Mouse (Mus musculus) heart, embryonic 11.5 days (tissue): ENCODE data around the gene Galnt2. TPM values are rescaled to one million over a fixed set of nuclear protein-coding genes. Genes with fewer than 3 reads are reported as not detected.

Experiments
- ATAC-seq: fragments of 200-750 bp; cut with Nextera tagmentation; replicated peaks from 2 replicates; pipeline ENCODE4 v1.8.0; 2017; ENCODE audit warnings: moderate library complexity; ENCODE audit not compliant: insufficient number of reproducible peaks, low FRiP score, low TSS enrichment
- H3K27ac ChIP-seq: fragments of 300-500 bp; sonication (generic); 2 replicates; pipeline ENCODE4 v1.5.1; 2014; ENCODE audit warnings: mild to moderate bottlenecking, low read depth, low read length
- H3K27me3 ChIP-seq: fragments of 300-500 bp; sonication (generic); 2 replicates; pipeline ENCODE4 v1.6.1; 2014; ENCODE audit warnings: mild to moderate bottlenecking, low read length, mixed read lengths; ENCODE audit not compliant: control insufficient read depth, insufficient read depth
- H3K36me3 ChIP-seq: fragments of 300-500 bp; sonication (generic); 2 replicates; pipeline ENCODE4 v1.6.1; 2014; ENCODE audit warnings: mild to moderate bottlenecking, low read length, moderate library complexity, mixed read lengths; ENCODE audit not compliant: control insufficient read depth, insufficient read depth
- H3K4me1 ChIP-seq: fragments of 300-500 bp; sonication (generic); 2 replicates; pipeline ENCODE4 v1.6.1; 2014; ENCODE audit warnings: low read length; ENCODE audit not compliant: control insufficient read depth, insufficient read depth
- H3K4me2 ChIP-seq: fragments of 300-500 bp; sonication (generic); 2 replicates; pipeline ENCODE4 v1.6.1; 2014; ENCODE audit warnings: mild to moderate bottlenecking, moderate library complexity
- H3K4me3 ChIP-seq: fragments of 300-500 bp; sonication (generic); 2 replicates; pipeline ENCODE4 v1.5.1; 2014; ENCODE audit warnings: low read depth, low read length
- H3K9ac ChIP-seq: fragments of 300-500 bp; sonication (generic); 2 replicates; pipeline ENCODE4 v1.6.1; 2014; ENCODE audit warnings: mild to moderate bottlenecking, low read depth, low read length, moderate library complexity
- H3K9me3 ChIP-seq: fragments of 300-500 bp; sonication (generic); replicated peaks from 2 replicates; pipeline ENCODE4 v1.6.1; 2016; ENCODE audit warnings: low read length; ENCODE audit not compliant: control insufficient read depth
- WGBS: fragments of 180-500 bp; shearing (Covaris S2); extraction: QIAGEN DNeasy Blood & Tissue Kit; methylation state at CpG from one replicate; pipeline ENCODE4 v1.1.7; 2014; ENCODE audit not compliant: insufficient replicate concordance; 5-methylcytosine and 5-hydroxymethylcytosine counted together
- polyA plus RNA-seq: library from polyadenylated mRNA; unstranded; fragments of >200 nt; fragmentation: Nextera tagmentation; extraction: Ambion mirVana; gene quantifications from 2 replicates; pipeline ENCODE4 v1.2.1, GENCODE M21; 2014

Galnt2 gene
- polyA plus RNA-seq, 1 experiment from 2014 or later = 63.2 TPM

- no peak for ATAC-seq
Measured at GRCm38 (mm10) chr8:124349663-124350062, 118.5 kb downstream of the Galnt2 start.

GRCm38 (mm10) chr8:124351636-124352035 is 120.4 kb downstream of the Galnt2 start:
- Histone ChIP-seq H3K9ac (no peak overlapping the region), H3K9me3 (no peaks in the 10 kb centered on the region), H3K4me2 (no peak overlapping the region), H3K27me3 (no peaks in the 10 kb centered on the region; the same call in 1 of the 2 replicates), H3K4me3 (no peak overlapping the region), H3K36me3 (no peaks in the 10 kb centered on the region), H3K27ac (no peak overlapping the region), H3K4me1 (no peaks in the 10 kb centered on the region; the same call in none of the 2 replicates)
- WGBS = 55% methylated on average over 5 of the region's 5 CpGs
- ATAC-seq = no peak

More at GRCm38 (mm10) chr8:124349663-124350062, 118.5 kb downstream of the Galnt2 start:
- H3K9me3 ChIP-seq = no peaks in the 10 kb centered on the region
- H3K4me3 ChIP-seq = no peak overlapping the region
- WGBS = 38% methylated on average over 7 of the region's 7 CpGs
- H3K36me3 ChIP-seq = 0 out of 2 replicates have a peak, but pooled peaks cover 3% of the 10 kb centered on the region
- no peaks in the 10 kb centered on the region; the same call in 1 of the 2 replicates for H3K27me3 ChIP-seq
- H3K9ac ChIP-seq = no peak overlapping the region
- no peaks in the 10 kb centered on the region; the same call in none of the 2 replicates for H3K4me1 ChIP-seq
- H3K27ac ChIP-seq = no peak overlapping the region
- H3K4me2 ChIP-seq = no peak overlapping the region

- Histone ChIP-seq H3K4me2 (no peak overlapping the region), H3K9ac (no peak overlapping the region), H3K27me3 (no peaks in the 10 kb centered on the region), H3K9me3 (no peaks in the 10 kb centered on the region; the same call in 1 of the 2 replicates), H3K36me3 (no peaks in the 10 kb centered on the region), H3K27ac (no peak overlapping the region), H3K4me3 (no peak overlapping the region), H3K4me1 (no peaks in the 10 kb centered on the region)
- WGBS = 77% methylated on average over 3 of the region's 3 CpGs
- no peak for ATAC-seq
Measured at GRCm38 (mm10) chr8:124360911-124361310, 129.7 kb downstream of the Galnt2 start.

- no peak for ATAC-seq
- WGBS = 78% methylated on average over 11 of the region's 11 CpGs
Measured at GRCm38 (mm10) chr8:124361773-124362427, 130.7 kb downstream of the Galnt2 start.

DNA sequence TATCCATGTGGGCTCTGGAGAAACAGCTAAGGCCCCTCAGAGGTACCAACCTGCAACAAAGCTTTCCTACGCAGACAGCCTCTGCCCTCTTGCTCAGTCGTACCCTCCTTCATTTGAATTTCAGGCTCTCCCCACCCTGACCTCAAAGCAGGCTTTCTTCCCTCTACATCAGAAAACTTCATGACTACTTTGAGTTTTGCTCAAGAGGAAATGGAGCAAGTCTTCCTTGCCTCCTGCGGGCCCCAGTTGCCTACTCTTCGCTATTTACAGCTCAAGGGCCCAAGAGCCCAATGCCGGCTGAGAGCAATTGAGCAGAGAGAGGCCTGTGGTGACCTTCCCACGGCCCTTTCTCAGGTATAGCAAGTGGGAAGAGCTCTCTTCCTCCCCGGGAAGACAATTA is 131.4 kb downstream of the Galnt2 start:
- no peaks in the 10 kb centered on the region; the same call in 1 of the 2 replicates for H3K9me3 ChIP-seq
- no peak overlapping the region for H3K9ac ChIP-seq
- H3K27me3 ChIP-seq = no peaks in the 10 kb centered on the region
- no peak overlapping the region for H3K27ac ChIP-seq
- no peaks in the 10 kb centered on the region for H3K4me1 ChIP-seq
- H3K4me3 ChIP-seq = no peak overlapping the region
- 78% methylated on average over 7 of the region's 7 CpGs for WGBS
- no peak overlapping the region for H3K4me2 ChIP-seq
- no peaks in the 10 kb centered on the region for H3K36me3 ChIP-seq
- ATAC-seq = no peak

More at GRCm38 (mm10) chr8:124361773-124362427, 130.7 kb downstream of the Galnt2 start:
- no peak overlapping the region for H3K9ac ChIP-seq
- H3K9me3 ChIP-seq = no peaks in the 10 kb centered on the region; the same call in 1 of the 2 replicates
- H3K4me1 ChIP-seq = no peaks in the 10 kb centered on the region
- H3K4me2 ChIP-seq = no peak overlapping the region
- H3K27me3 ChIP-seq = no peaks in the 10 kb centered on the region
- H3K27ac ChIP-seq = no peak overlapping the region
- no peak overlapping the region for H3K4me3 ChIP-seq
- no peaks in the 10 kb centered on the region for H3K36me3 ChIP-seq

GRCm38 (mm10) chr8:124363337-124363736 is 132.1 kb downstream of the Galnt2 start:
- no peaks in the 10 kb centered on the region for H3K4me1 ChIP-seq
- H3K9ac ChIP-seq = no peak overlapping the region
- WGBS = 89% methylated on average over 15 of the region's 15 CpGs
- no peak for ATAC-seq
- no peak overlapping the region for H3K4me3 ChIP-seq
- H3K27me3 ChIP-seq = no peaks in the 10 kb centered on the region
- H3K27ac ChIP-seq = no peak overlapping the region
- no peaks in the 10 kb centered on the region for H3K36me3 ChIP-seq
- no peaks in the 10 kb centered on the region; the same call in 1 of the 2 replicates for H3K9me3 ChIP-seq
- H3K4me2 ChIP-seq = no peak overlapping the region

DNA sequence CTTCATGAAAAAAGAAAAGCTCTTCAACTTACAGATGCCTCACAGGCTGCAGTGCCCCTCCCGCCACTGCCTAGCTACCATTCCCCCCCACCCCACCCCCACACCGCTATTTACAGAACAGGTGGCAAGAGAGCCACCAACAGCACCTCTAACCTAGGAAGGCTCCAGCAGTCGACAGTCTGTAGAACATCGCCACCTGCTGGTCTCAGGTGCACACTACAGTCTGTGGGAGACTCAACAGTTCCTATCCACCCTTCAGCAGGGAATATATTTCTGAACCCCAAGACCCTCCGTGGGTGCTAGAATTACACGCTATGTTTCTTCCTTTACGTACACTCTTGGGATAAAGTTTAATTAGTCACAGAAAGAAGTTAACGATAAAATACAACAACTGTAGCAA is 137.0 kb downstream of the Galnt2 start:
- Histone ChIP-seq H3K4me1 (no peaks in the 10 kb centered on the region), H3K27ac (no peak overlapping the region), H3K36me3 (no peaks in the 10 kb centered on the region), H3K27me3 (no peaks in the 10 kb centered on the region), H3K9me3 (no peaks in the 10 kb centered on the region; the same call in 1 of the 2 replicates), H3K9ac (no peak overlapping the region), H3K4me3 (no peak overlapping the region), H3K4me2 (no peak overlapping the region)
- ATAC-seq = no peak; the same call in 1 of the 2 replicates
- WGBS = 21% methylated on average over 8 of the region's 8 CpGs

- Histone ChIP-seq H3K4me3 (no peak overlapping the region), H3K27me3 (no peaks in the 10 kb centered on the region), H3K36me3 (no peaks in the 10 kb centered on the region), H3K4me1 (0 out of 2 replicates have a peak, but pooled peaks cover 2% of the 10 kb centered on the region), H3K9ac (no peak overlapping the region), H3K27ac (no peak overlapping the region), H3K9me3 (no peaks in the 10 kb centered on the region), H3K4me2 (no peak overlapping the region)
- ATAC-seq = no peak
- 72% methylated on average over 17 of the region's 17 CpGs for WGBS
Measured at GRCm38 (mm10) chr8:124370422-124371183, 139.4 kb downstream of the Galnt2 start.
